Mouse (Mus musculus): ENCODE measurements around the gene Olfr486. TPM values are rescaled to one million over a fixed set of nuclear protein-coding genes. Genes with fewer than 3 reads are reported as not detected.
"Not testable (repeated sequence)": the region's sequence is repeated elsewhere in the genome, so short reads cannot be mapped to it uniquely, and the experiment has no call there.

Olfr486 gene
- polyA plus RNA-seq (2015; fragmentation: Nextera tagmentation; extraction: Ambion mirVana), result not detected in 2 replicates

DNA sequence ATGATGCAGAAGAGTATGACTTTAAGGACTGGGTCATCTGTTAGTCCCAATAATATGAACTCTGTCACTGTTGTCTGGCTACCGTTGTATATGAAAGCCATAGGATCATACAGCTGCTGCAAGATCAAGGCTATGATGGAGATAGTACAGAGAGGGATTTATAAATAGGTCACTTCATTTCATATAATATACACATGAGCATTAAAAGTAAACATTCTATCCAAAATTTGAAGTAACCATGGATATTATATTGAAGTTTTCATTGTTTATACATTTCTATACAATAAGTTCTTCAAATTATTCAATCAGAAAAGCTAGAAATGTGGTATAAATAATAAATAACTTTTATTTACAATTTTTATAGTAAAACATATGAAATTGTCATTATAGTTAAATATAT, at the start of gene Olfr486:
Gene Olfr486 (minus strand): TSS at position 101 of the 400 bp plus-strand sequence.
- H3K4me1 ChIP-seq (replicated peaks); ATAC-seq; H3K9ac ChIP-seq; H3K36me3 ChIP-seq; H3K9me3 ChIP-seq; H3K4me3 ChIP-seq (replicated peaks); H3K27ac ChIP-seq; H3K4me2 ChIP-seq (replicated peaks); H3K27me3 ChIP-seq (replicated peaks): not testable (repeated sequence)
- 93% methylated on average over 1 of the region's 1 CpGs for WGBS

DNA sequence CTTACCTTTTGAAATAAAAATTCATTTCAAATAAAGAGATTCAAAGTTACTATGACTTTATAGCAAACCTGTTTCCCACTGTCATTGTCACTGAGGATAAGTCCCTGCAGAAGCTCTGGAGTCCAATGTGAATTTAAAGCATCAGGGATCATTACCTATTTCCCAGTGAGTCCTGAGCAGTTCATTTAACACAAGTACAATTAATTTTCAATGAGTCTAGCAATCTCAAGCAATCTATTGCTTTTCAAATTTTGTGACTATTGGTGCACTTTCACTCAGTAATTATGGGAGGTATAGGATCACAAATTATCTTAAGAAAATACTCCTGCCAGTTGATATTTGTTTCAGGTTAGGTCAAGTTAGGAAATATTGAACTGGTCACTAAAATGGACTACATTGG, 42.0 kb upstream of the Olfr486 start, which contains the start of gene Olfr487:
Gene Olfr487 (minus strand): TSS at position 101 of the 400 bp plus-strand sequence.
- not testable (repeated sequence) for H3K27ac ChIP-seq; H3K4me3 ChIP-seq (replicated peaks); H3K36me3 ChIP-seq; H3K4me1 ChIP-seq (replicated peaks); H3K4me2 ChIP-seq (replicated peaks); H3K27me3 ChIP-seq (replicated peaks); H3K9ac ChIP-seq; ATAC-seq; H3K9me3 ChIP-seq

DNA sequence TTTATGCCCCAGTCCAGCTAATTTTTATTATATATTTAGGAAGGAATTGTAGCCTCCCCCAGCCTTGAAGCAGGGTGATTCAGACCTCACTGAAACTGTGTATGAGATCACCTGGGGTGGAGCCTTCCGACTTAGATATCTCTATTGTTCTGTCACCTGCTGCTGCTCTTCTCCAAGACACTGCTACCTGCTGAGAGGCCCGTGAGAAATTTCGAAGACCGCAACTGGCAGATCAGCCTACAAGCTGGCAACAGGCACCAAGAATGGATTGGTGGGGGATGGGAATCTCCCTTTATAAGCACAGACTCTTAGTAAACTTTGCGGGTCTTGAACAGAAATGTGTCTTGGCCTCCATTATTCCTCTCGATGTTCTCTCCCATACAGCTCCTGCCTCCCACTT, 24.4 kb upstream of the Olfr486 start:
- no peaks in the 10 kb centered on the region for H3K4me1 ChIP-seq (replicated peaks)
- H3K4me3 ChIP-seq (replicated peaks), result no peak overlapping the region
- H3K27me3 ChIP-seq (replicated peaks), result no peaks in the 10 kb centered on the region
- H3K9me3 ChIP-seq, result no peaks in the 10 kb centered on the region
- H3K9ac ChIP-seq, result no peak overlapping the region
- WGBS, result 70% methylated on average over 6 of the region's 6 CpGs
- ATAC-seq, result no peak
- H3K36me3 ChIP-seq, result no peaks in the 10 kb centered on the region
- H3K4me2 ChIP-seq (replicated peaks), result no peak overlapping the region
- H3K27ac ChIP-seq, result no peak overlapping the region

DNA sequence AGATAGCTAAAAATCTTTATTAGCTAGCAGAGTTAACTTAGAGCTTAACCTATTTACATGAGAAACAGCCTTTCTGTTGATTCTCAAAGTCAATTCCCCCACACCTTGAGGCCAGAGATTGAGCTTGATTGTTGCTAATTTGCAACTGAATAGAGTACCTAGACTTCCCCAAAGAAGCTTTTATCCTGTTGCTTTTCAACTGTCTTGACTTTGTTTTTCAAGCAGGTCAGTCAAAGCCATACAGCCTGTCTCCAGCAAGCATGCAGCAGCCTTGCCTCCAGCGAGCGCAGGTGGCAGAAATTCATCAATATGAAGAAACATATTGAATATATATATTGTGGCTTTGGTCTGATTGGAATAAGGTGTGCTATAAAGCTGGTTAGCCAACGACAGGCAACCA, 23.8 kb upstream of the Olfr486 start:
- not testable (repeated sequence) for H3K36me3 ChIP-seq; H3K27ac ChIP-seq; ATAC-seq; H3K4me3 ChIP-seq (replicated peaks); H3K27me3 ChIP-seq (replicated peaks); H3K4me1 ChIP-seq (replicated peaks); H3K4me2 ChIP-seq (replicated peaks); H3K9me3 ChIP-seq; H3K9ac ChIP-seq
- 67% methylated on average over 3 of the region's 3 CpGs for WGBS

DNA sequence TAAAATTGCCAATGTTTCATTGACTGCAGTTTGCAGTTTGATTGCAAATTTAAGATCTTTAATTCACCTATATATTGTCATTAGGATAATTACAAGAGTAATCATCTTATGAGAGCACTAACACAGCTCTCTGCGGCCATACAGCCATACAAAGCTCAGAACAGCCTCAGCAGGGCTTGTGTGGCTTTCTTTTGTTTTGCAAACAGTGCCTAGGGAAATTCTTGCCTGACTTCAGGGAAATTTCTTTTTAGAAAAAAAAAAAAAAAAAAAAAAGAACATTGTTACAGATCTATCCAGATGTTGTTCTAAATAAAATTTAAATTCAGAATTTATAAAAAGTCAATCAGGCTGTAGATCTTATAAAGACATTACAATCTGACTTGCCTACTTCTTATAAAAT, 20.2 kb upstream of the Olfr486 start:
- H3K4me1 ChIP-seq (replicated peaks); H3K27ac ChIP-seq; H3K9me3 ChIP-seq; H3K36me3 ChIP-seq; H3K27me3 ChIP-seq (replicated peaks); ATAC-seq; H3K9ac ChIP-seq; H3K4me3 ChIP-seq (replicated peaks); H3K4me2 ChIP-seq (replicated peaks): not testable (repeated sequence)
- WGBS, result 78% methylated on average over 1 of the region's 1 CpGs

DNA sequence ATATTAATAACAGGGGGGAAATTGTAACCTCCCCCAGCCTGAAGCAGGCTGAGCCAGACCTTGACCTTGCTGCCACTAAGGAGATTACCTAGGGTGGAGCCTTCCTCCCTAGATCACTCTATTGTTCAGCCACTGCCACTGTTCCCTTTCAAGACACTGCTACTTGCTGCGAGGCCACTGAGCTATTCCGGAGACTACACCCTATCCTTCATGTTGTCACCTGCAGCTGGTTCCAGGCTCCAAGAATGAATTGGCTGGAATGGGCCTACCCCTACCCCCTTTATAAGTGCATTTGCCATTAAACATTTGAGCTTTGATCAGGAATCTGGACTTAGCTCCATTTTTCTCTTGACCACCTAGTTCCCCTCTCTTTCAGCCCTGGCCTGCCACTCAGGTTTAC, 18.7 kb upstream of the Olfr486 start:
- not testable (repeated sequence) for H3K27me3 ChIP-seq (replicated peaks); H3K4me1 ChIP-seq (replicated peaks); H3K4me2 ChIP-seq (replicated peaks); ATAC-seq; H3K9me3 ChIP-seq; H3K9ac ChIP-seq; H3K4me3 ChIP-seq (replicated peaks); H3K27ac ChIP-seq; H3K36me3 ChIP-seq
- WGBS, result 57% methylated on average over 2 of the region's 2 CpGs

DNA sequence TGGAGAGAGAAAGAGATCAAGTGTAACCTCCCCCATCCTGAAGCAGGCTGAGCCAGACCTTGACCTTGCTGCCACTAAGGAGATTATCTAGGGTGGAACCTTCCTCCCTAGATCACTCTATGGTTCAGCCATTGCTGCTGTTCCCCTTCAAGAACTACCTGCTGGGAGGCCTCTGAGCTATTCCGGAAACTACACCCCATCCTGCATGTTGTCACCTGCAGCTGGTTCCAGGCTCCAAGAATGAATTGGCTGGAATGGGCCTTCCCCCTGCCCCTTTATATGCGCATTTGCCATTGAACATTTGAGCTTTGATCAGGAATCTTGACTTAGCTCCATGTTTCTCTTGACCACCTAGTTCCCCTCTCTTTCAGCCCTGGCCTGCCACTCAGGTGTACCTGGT, 12.7 kb upstream of the Olfr486 start:
- H3K4me1 ChIP-seq (replicated peaks); H3K9me3 ChIP-seq; H3K36me3 ChIP-seq; H3K27me3 ChIP-seq (replicated peaks); ATAC-seq; H3K27ac ChIP-seq; H3K4me2 ChIP-seq (replicated peaks); H3K9ac ChIP-seq; H3K4me3 ChIP-seq (replicated peaks): not testable (repeated sequence)
- 84% methylated on average over 2 of the region's 2 CpGs for WGBS

DNA sequence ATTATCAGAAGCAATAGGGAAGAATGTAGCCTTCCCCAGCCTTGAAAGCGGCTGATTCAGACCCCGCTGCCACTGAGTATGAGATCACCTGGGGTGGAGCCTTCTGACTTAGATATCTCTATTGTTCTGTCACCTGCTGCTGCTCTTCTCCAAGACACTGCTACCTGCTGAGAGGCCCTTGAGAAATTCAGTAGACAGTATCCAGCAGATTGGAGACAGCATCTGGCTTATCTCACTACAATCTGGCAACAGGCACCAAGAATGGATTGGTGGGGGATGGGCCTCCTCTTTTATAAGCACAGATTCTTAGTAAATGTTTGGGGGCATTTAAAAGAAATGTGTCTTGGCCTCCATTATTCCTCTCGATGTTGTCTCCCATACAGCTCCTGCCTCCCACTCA, 11.9 kb upstream of the Olfr486 start:
- H3K36me3 ChIP-seq; ATAC-seq; H3K27ac ChIP-seq; H3K4me3 ChIP-seq (replicated peaks); H3K4me1 ChIP-seq (replicated peaks); H3K9ac ChIP-seq; H3K4me2 ChIP-seq (replicated peaks); H3K27me3 ChIP-seq (replicated peaks); H3K9me3 ChIP-seq: not testable (repeated sequence)
- WGBS, result 73% methylated on average over 3 of the region's 3 CpGs

DNA sequence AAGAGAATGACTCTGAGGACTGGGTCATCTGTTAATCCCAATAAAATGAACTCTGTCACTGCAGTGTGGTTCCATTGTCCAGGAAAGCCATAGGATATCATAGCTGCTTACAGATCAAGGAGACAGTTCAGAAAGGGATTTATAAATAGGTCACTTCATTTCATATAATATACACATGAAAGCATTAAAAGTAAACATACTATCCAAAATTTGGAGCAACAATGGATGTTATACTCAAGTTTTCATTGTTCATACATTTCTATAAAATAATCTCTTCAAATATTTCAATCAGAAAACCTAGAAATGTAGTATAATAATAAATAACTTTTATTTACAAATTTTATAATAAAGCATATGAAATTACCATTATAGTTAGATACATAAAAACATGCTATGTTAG, 12.8 kb downstream of the Olfr486 start, which contains the start of gene Olfr485:
Gene Olfr485 (minus strand): TSS at position 101 of the 400 bp plus-strand sequence.
- Histone ChIP-seq H3K36me3 (no peaks in the 10 kb centered on the region), H3K27me3 (replicated peaks) (no peaks in the 10 kb centered on the region), H3K9ac (no peak within 1 kb of the TSS), H3K27ac (no peak within 1 kb of the TSS), H3K9me3 (no peaks in the 10 kb centered on the region), H3K4me2 (replicated peaks) (no peak within 1 kb of the TSS), H3K4me3 (replicated peaks) (no peak within 1 kb of the TSS), H3K4me1 (replicated peaks) (no peaks in the 10 kb centered on the region)
- ATAC-seq, result no peak

DNA sequence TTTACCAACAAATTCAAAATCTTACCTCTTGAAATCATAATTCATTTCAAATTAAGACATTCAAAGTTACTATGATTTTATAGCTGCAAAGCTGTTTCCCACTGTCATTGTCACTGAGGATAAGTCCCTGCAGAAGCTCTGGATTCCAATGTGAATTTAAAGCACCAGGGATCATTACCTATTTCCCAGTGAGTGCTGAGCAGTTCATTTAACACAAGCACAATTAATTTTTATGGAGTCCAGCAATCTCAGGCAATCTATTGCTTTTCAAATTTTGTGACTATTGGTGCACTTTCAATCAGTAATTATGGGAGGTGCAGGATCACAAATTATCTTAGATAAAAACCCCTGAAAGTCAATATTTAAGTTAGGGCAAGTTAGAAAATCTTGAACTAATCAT, 45.2 kb downstream of the Olfr486 start, which contains the start of gene Olfr484:
Gene Olfr484 (minus strand): TSS at position 101 of the 400 bp plus-strand sequence.
- Histone ChIP-seq H3K4me1 (replicated peaks) (no peaks in the 10 kb centered on the region), H3K36me3 (no peaks in the 10 kb centered on the region), H3K9ac (no peak within 1 kb of the TSS), H3K4me3 (replicated peaks) (no peak within 1 kb of the TSS), H3K27ac (no peak within 1 kb of the TSS), H3K27me3 (replicated peaks) (no peaks in the 10 kb centered on the region), H3K9me3 (no peaks in the 10 kb centered on the region), H3K4me2 (replicated peaks) (no peak within 1 kb of the TSS)
- ATAC-seq, result no peak

Other genes with a start within 250 kb of the Olfr486 start
- gene Olfr473, start 242.3 kb downstream of the Olfr486 start, polyA plus RNA-seq (2015; fragmentation: Nextera tagmentation; extraction: Ambion mirVana), result not detected in 2 replicates
- gene Olfr474, start 218.1 kb downstream of the Olfr486 start, polyA plus RNA-seq (2015; fragmentation: Nextera tagmentation; extraction: Ambion mirVana), result not detected in 2 replicates
- gene Olfr476, start 207.9 kb downstream of the Olfr486 start, polyA plus RNA-seq (2015; fragmentation: Nextera tagmentation; extraction: Ambion mirVana), result not detected in 2 replicates
- gene Olfr477, start 186.0 kb downstream of the Olfr486 start, polyA plus RNA-seq (2015; fragmentation: Nextera tagmentation; extraction: Ambion mirVana), result not detected in 2 replicates
- gene Olfr478, start 138.8 kb downstream of the Olfr486 start, polyA plus RNA-seq (2015; fragmentation: Nextera tagmentation; extraction: Ambion mirVana), result not detected in 2 replicates
- gene Olfr479, start 122.0 kb downstream of the Olfr486 start, polyA plus RNA-seq (2015; fragmentation: Nextera tagmentation; extraction: Ambion mirVana), result not detected in 2 replicates
- not detected in 2 replicates for gene Olfr480, start 105.4 kb downstream of the Olfr486 start, polyA plus RNA-seq (2015; fragmentation: Nextera tagmentation; extraction: Ambion mirVana)
- gene Olfr481, start 92.9 kb downstream of the Olfr486 start, polyA plus RNA-seq (2015; fragmentation: Nextera tagmentation; extraction: Ambion mirVana), result not detected in 2 replicates
- 0.09 TPM in 1 of 2 replicates, not detected in the other for gene Olfr482, start 75.2 kb downstream of the Olfr486 start, polyA plus RNA-seq (2015; fragmentation: Nextera tagmentation; extraction: Ambion mirVana)
- not detected in 2 replicates for gene Olfr483, start 71.9 kb downstream of the Olfr486 start, polyA plus RNA-seq (2015; fragmentation: Nextera tagmentation; extraction: Ambion mirVana)
- gene Olfr484, start 45.3 kb downstream of the Olfr486 start, polyA plus RNA-seq (2015; fragmentation: Nextera tagmentation; extraction: Ambion mirVana), result not detected in 2 replicates
- gene Olfr485, start 12.9 kb downstream of the Olfr486 start, polyA plus RNA-seq (2015; fragmentation: Nextera tagmentation; extraction: Ambion mirVana), result not detected in 2 replicates
- not detected in 2 replicates for gene Olfr487, start 41.9 kb upstream of the Olfr486 start, polyA plus RNA-seq (2015; fragmentation: Nextera tagmentation; extraction: Ambion mirVana)
- gene Olfr488, start 85.6 kb upstream of the Olfr486 start, polyA plus RNA-seq (2015; fragmentation: Nextera tagmentation; extraction: Ambion mirVana), result not detected in 2 replicates
- not detected in 2 replicates for gene Olfr490, start 116.2 kb upstream of the Olfr486 start, polyA plus RNA-seq (2015; fragmentation: Nextera tagmentation; extraction: Ambion mirVana)
- gene Olfr491, start 140.7 kb upstream of the Olfr486 start, polyA plus RNA-seq (2015; fragmentation: Nextera tagmentation; extraction: Ambion mirVana), result not detected in 2 replicates
- gene Olfr492, start 150.9 kb upstream of the Olfr486 start, polyA plus RNA-seq (2015; fragmentation: Nextera tagmentation; extraction: Ambion mirVana), result not detected in 2 replicates
- not detected in 2 replicates for gene Olfr493, start 174.2 kb upstream of the Olfr486 start, polyA plus RNA-seq (2015; fragmentation: Nextera tagmentation; extraction: Ambion mirVana)
- not detected in 2 replicates for gene Olfr494, start 192.6 kb upstream of the Olfr486 start, polyA plus RNA-seq (2015; fragmentation: Nextera tagmentation; extraction: Ambion mirVana)
- not detected in 2 replicates for gene Olfr495, start 220.4 kb upstream of the Olfr486 start, polyA plus RNA-seq (2015; fragmentation: Nextera tagmentation; extraction: Ambion mirVana)
- not detected in 2 replicates for gene Olfr497, start 247.7 kb upstream of the Olfr486 start, polyA plus RNA-seq (2015; fragmentation: Nextera tagmentation; extraction: Ambion mirVana)

Measured in intestine, embryonic 15.5 days (tissue).